Mouse (Mus musculus) ES-E14 (cell line): ENCODE measurements at regions not wholly inside any gene's neighbourhood (a gene's known extent, or its start where the extent isn't known, plus 50 kb on each side); places are given as distances from the start of the nearest gene placed in this dataset.

ENCODE experiments used
- DNase-seq: peaks from one replicate; pipeline ENCODE4 v3.0.0-alpha.2; 2013; ENCODE audit warnings: low read depth, low spot score
- H3K27ac ChIP-seq: 2 replicates; pipeline ENCODE4 v1.5.1; 2012; ENCODE audit warnings: low read depth, mild to moderate bottlenecking, low read length, moderate library complexity, mixed read lengths; ENCODE audit not compliant: poor library complexity, insufficient read depth, severe bottlenecking
- H3K36me3 ChIP-seq: 2 replicates; pipeline ENCODE4 v1.6.1; 2012; ENCODE audit warnings: mild to moderate bottlenecking, low read length, moderate library complexity, mixed read lengths; ENCODE audit not compliant: control insufficient read depth, poor library complexity, insufficient read depth, severe bottlenecking
- H3K4me1 ChIP-seq, 2 experiments: fragments of 150-350 bp in 1 of 2; sonication (generic) in 1 of 2; 2 replicates each; pipeline ENCODE4 v1.6.1; 2012; ENCODE audit warnings: low read length in 2 of 2, mild to moderate bottlenecking in 1 of 2, mixed read lengths in 1 of 2; ENCODE audit not compliant: control insufficient read depth in 2 of 2, insufficient read depth in 2 of 2, poor library complexity in 1 of 2
- H3K4me3 ChIP-seq, 2 experiments: fragments of 150-350 bp in 1 of 2; sonication (generic) in 1 of 2; 2 replicates each; pipeline ENCODE4 v1.5.1; 2012; ENCODE audit warnings: low read length in 2 of 2, low read depth in 1 of 2, mild to moderate bottlenecking in 1 of 2, mixed read lengths in 1 of 2; ENCODE audit not compliant: insufficient read depth in 1 of 2, poor library complexity in 1 of 2, severe bottlenecking in 1 of 2
- H3K9ac ChIP-seq: 2 replicates; pipeline ENCODE4 v1.6.1; 2012; ENCODE audit warnings: low read depth, mild to moderate bottlenecking, low read length, mixed read lengths; ENCODE audit not compliant: poor library complexity, insufficient read depth, severe bottlenecking
- H3K9me3 ChIP-seq: fragments of 150-350 bp; sonication (generic); 2 replicates; pipeline ENCODE4 v1.6.1; 2012; ENCODE audit warnings: low read depth, mild to moderate bottlenecking, low read length; ENCODE audit not compliant: control insufficient read depth, insufficient read depth
- CHD2 ChIP-seq: IDR thresholded peaks from 2 replicates; pipeline ENCODE4 v1.6.1; 2014; ENCODE audit warnings: mild to moderate bottlenecking, low read depth, low read length, inconsistent platforms
- HCFC1 ChIP-seq: IDR thresholded peaks from 2 replicates; pipeline ENCODE4 v1.6.1; 2012; ENCODE audit warnings: low read length, inconsistent platforms, borderline replicate concordance; ENCODE audit not compliant: insufficient read depth
- MAFK ChIP-seq: IDR thresholded peaks from 2 replicates; pipeline ENCODE4 v1.6.1; 2014; ENCODE audit warnings: mild to moderate bottlenecking, low read depth, low read length, inconsistent platforms; ENCODE audit not compliant: insufficient read depth
- ZC3H11A ChIP-seq: IDR thresholded peaks from 2 replicates; pipeline ENCODE4 v1.6.1; 2012; ENCODE audit warnings: low read depth, mild to moderate bottlenecking, inconsistent platforms, low read length, borderline replicate concordance
- ZNF384 ChIP-seq: IDR thresholded peaks from 2 replicates; pipeline ENCODE4 v1.6.1; 2012; ENCODE audit warnings: low read depth, low read length, inconsistent platforms
- in situ Hi-C, 2 experiments: fragments of 600-800 bp; cut with MboI; formaldehyde crosslinking; loops; one replicate each; pipeline ENCODE4 v1.15.1; 2025; ENCODE audit warnings: low sequenced_read_pairs in 2 of 2, inconsistent platforms in 1 of 2; ENCODE audit not compliant: unreplicated experiment in 2 of 2

GRCm38 (mm10) chr14:58509106-58509505 is 438.8 kb downstream of the Fgf9 start:
- H3K9me3 ChIP-seq = no peaks in the 10 kb centered on the region
- TF ChIP-seq ZC3H11A = no peak
- TF ChIP-seq MAFK = no peak
- TF ChIP-seq ZNF384 = no peak
- TF ChIP-seq CHD2 = no peak
- TF ChIP-seq HCFC1 = no peak
- H3K36me3 ChIP-seq = no peaks in the 10 kb centered on the region
- H3K9ac ChIP-seq = no peak overlapping the region
- no peak overlapping the region for H3K4me3 ChIP-seq
- DNase-seq = no peak
- in situ Hi-C loops = no loop called here
- no peak overlapping the region for H3K27ac ChIP-seq
- H3K4me1 ChIP-seq = no peaks in the 10 kb centered on the region

- in situ Hi-C loops = no loop called here
- H3K9me3 ChIP-seq = no peaks in the 10 kb centered on the region
- H3K36me3 ChIP-seq = no peaks in the 10 kb centered on the region
- no peaks in the 10 kb centered on the region for H3K4me1 ChIP-seq
- no peak overlapping the region for H3K9ac ChIP-seq
- no peak for TF ChIP-seq MAFK
- TF ChIP-seq ZNF384 = no peak
- TF ChIP-seq CHD2 = no peak
- no peak for TF ChIP-seq HCFC1
- no peak for TF ChIP-seq ZC3H11A
- no peak for DNase-seq
- no peak overlapping the region for H3K27ac ChIP-seq
- H3K4me3 ChIP-seq = no peak overlapping the region
Observed at GRCm38 (mm10) chr14:58506490-58506889, 436.1 kb downstream of the Fgf9 start.

GRCm38 (mm10) chr14:58505841-58506240 is 435.5 kb downstream of the Fgf9 start:
- H3K9me3 ChIP-seq = no peaks in the 10 kb centered on the region
- DNase-seq = no peak
- TF ChIP-seq MAFK (no peak), CHD2 (no peak), ZNF384 (no peak)
- H3K4me1 ChIP-seq = no peaks in the 10 kb centered on the region
- no peak overlapping the region for H3K4me3 ChIP-seq
- H3K36me3 ChIP-seq = no peaks in the 10 kb centered on the region
- H3K27ac ChIP-seq = no peak overlapping the region
- in situ Hi-C loops = no loop called here
- no peak overlapping the region for H3K9ac ChIP-seq

GRCm38 (mm10) chr14:58502890-58503289 is 432.5 kb downstream of the Fgf9 start:
- TF ChIP-seq HCFC1 (no peak), CHD2 (no peak), ZNF384 (no peak), MAFK (no peak), ZC3H11A (no peak)
- Histone ChIP-seq H3K27ac (no peak overlapping the region), H3K4me3 (no peak overlapping the region), H3K9ac (no peak overlapping the region), H3K36me3 (no peaks in the 10 kb centered on the region), H3K9me3 (no peaks in the 10 kb centered on the region), H3K4me1 (no peaks in the 10 kb centered on the region)
- in situ Hi-C loops = no loop called here
- DNase-seq = no peak

- Histone ChIP-seq H3K27ac (no peak overlapping the region), H3K4me3 (no peak overlapping the region), H3K36me3 (no peaks in the 10 kb centered on the region), H3K9ac (no peak overlapping the region), H3K4me1 (no peaks in the 10 kb centered on the region), H3K9me3 (no peaks in the 10 kb centered on the region)
- TF ChIP-seq ZC3H11A (no peak), HCFC1 (no peak), CHD2 (no peak), ZNF384 (no peak), MAFK (no peak)
- in situ Hi-C loops = no loop called here
- no peak for DNase-seq
Observed at GRCm38 (mm10) chr14:58500014-58500413, 429.7 kb downstream of the Fgf9 start.
